Mouse (Mus musculus) heart, embryonic 16.5 days (tissue): ENCODE data around the gene Ufd1. TPM values are rescaled to one million over a fixed set of nuclear protein-coding genes. Genes with fewer than 3 reads are reported as not detected.
A peak's percentile ranks its signal among the peaks of the same experiment; 100 is the strongest.
"Not testable (repeated sequence)": the region's sequence is repeated elsewhere in the genome, so short reads cannot be mapped to it uniquely, and the experiment has no call there.

Source experiments
- ATAC-seq: fragments of 200-750 bp; cut with Nextera tagmentation; replicated peaks from 2 replicates; pipeline ENCODE4 v1.8.0; 2017; ENCODE audit warnings: moderate number of reproducible peaks; ENCODE audit not compliant: insufficient read depth, low FRiP score; ENCODE audit errors: extremely low read depth
- H3K27ac ChIP-seq: fragments of 300-500 bp; sonication (generic); 2 replicates; pipeline ENCODE4 v1.5.1; 2014; ENCODE audit warnings: mild to moderate bottlenecking, low read length, control low read depth, moderate library complexity
- H3K27me3 ChIP-seq: fragments of 300-500 bp; sonication (generic); 2 replicates; pipeline ENCODE4 v1.6.1; 2014; ENCODE audit warnings: low read length, mixed read lengths; ENCODE audit not compliant: control insufficient read depth, insufficient read depth
- H3K36me3 ChIP-seq: fragments of 300-500 bp; sonication (generic); 2 replicates; pipeline ENCODE4 v1.6.1; 2014; ENCODE audit not compliant: control insufficient read depth, insufficient read depth
- H3K4me1 ChIP-seq: fragments of 300-500 bp; sonication (generic); 2 replicates; pipeline ENCODE4 v1.6.1; 2014; ENCODE audit warnings: low read length, mixed read lengths; ENCODE audit not compliant: control insufficient read depth, insufficient read depth
- H3K4me2 ChIP-seq: fragments of 300-500 bp; sonication (generic); 2 replicates; pipeline ENCODE4 v1.6.1; 2014; ENCODE audit warnings: low read depth, mild to moderate bottlenecking, control low read depth, low read length
- H3K4me3 ChIP-seq: fragments of 300-500 bp; sonication (generic); 2 replicates; pipeline ENCODE4 v1.5.1; 2014; ENCODE audit warnings: mild to moderate bottlenecking, control low read depth, low read length
- H3K9ac ChIP-seq: fragments of 300-500 bp; sonication (generic); 2 replicates; pipeline ENCODE4 v1.6.1; 2014; ENCODE audit warnings: low read length, control low read depth
- H3K9me3 ChIP-seq: fragments of 300-500 bp; sonication (generic); replicated peaks from 2 replicates; pipeline ENCODE4 v1.6.1; 2016; ENCODE audit warnings: low read length; ENCODE audit not compliant: control insufficient read depth
- WGBS: fragments of 180-500 bp; shearing (Covaris S2); extraction: QIAGEN DNeasy Blood & Tissue Kit; methylation state at CpG from one replicate; pipeline ENCODE4 v1.1.7; 2014; 5-methylcytosine and 5-hydroxymethylcytosine counted together
- polyA plus RNA-seq: library from polyadenylated mRNA; unstranded; fragments of >200 nt; fragmentation: Nextera tagmentation; extraction: Ambion mirVana; gene quantifications from 2 replicates; pipeline ENCODE4 v1.2.1, GENCODE M21; 2015

The Ufd1 gene
- polyA plus RNA-seq, 1 experiment from 2014 or later = 75.5 TPM

- Histone ChIP-seq H3K36me3 (peaks cover 58% of the 10 kb centered on the region), H3K27me3 (no peaks in the 10 kb centered on the region), H3K27ac (no peak overlapping the region), H3K4me1 (no peaks in the 10 kb centered on the region), H3K4me2 (no peak overlapping the region), H3K4me3 (no peak overlapping the region), H3K9ac (no peak overlapping the region), H3K9me3 (no peaks in the 10 kb centered on the region)
- WGBS = 91% methylated on average over 3 of the region's 3 CpGs
- no peak for ATAC-seq
Observed at GRCm38 (mm10) chr16:18828630-18829029, 17.1 kb downstream of the Ufd1 start.

- peaks cover 62% of the 10 kb centered on the region for H3K36me3 ChIP-seq
- WGBS = 62% methylated on average over 6 of the region's 6 CpGs
Observed at GRCm38 (mm10) chr16:18829102-18829501, 17.5 kb downstream of the Ufd1 start.

GRCm38 (mm10) chr16:18833486-18833885, 21.9 kb downstream of the Ufd1 start:
- no peak overlapping the region for H3K27ac ChIP-seq
- WGBS = 67% methylated on average over 2 of the region's 2 CpGs
- no peak overlapping the region for H3K4me2 ChIP-seq
- H3K36me3 ChIP-seq = peaks cover 31% of the 10 kb centered on the region
- ATAC-seq = no peak
- no peak overlapping the region for H3K4me3 ChIP-seq
- no peaks in the 10 kb centered on the region for H3K27me3 ChIP-seq
- no peaks in the 10 kb centered on the region for H3K9me3 ChIP-seq
- no peak overlapping the region for H3K9ac ChIP-seq
- peaks cover 4% of the 10 kb centered on the region; the same call in 1 of the 2 replicates for H3K4me1 ChIP-seq

More at GRCm38 (mm10) chr16:18829102-18829501, 17.5 kb downstream of the Ufd1 start:
- no peak overlapping the region for H3K4me2 ChIP-seq
- H3K4me3 ChIP-seq = no peak overlapping the region
- no peaks in the 10 kb centered on the region for H3K27me3 ChIP-seq
- H3K9me3 ChIP-seq = no peaks in the 10 kb centered on the region
- H3K9ac ChIP-seq = no peak overlapping the region
- no peak overlapping the region for H3K27ac ChIP-seq
- no peak for ATAC-seq
- H3K4me1 ChIP-seq = no peaks in the 10 kb centered on the region

GRCm38 (mm10) chr16:18836073-18836467, 24.5 kb downstream of the Ufd1 start:
- H3K27ac ChIP-seq = no peak overlapping the region
- peak overlapping the region; percentile 95 for H3K4me3 ChIP-seq
- peaks cover 27% of the 10 kb centered on the region for H3K36me3 ChIP-seq
- H3K9me3 ChIP-seq = no peaks in the 10 kb centered on the region
- no peaks in the 10 kb centered on the region for H3K27me3 ChIP-seq
- 32% methylated on average over 3 of the region's 3 CpGs for WGBS
- ATAC-seq = no peak
- peaks cover 4% of the 10 kb centered on the region; the same call in 1 of the 2 replicates for H3K4me1 ChIP-seq
- H3K4me2 ChIP-seq = peak overlapping the region; percentile 88
- peak overlapping the region; percentile 97; the same call in 1 of the 2 replicates for H3K9ac ChIP-seq

GRCm38 (mm10) chr16:18836468-18837208, 25.1 kb downstream of the Ufd1 start, which contains the start of the genes 2510002D24Rik and Gm28539:
2510002D24Rik (plus strand) TSS chr16:18836578.
Gm28539 (plus strand) TSS chr16:18836584.
- Histone ChIP-seq H3K36me3 (peaks cover 25% of the 10 kb centered on the region), H3K27me3 (no peaks in the 10 kb centered on the region), H3K9ac (peak within 1 kb of the TSS; percentile 97), H3K4me1 (peaks cover 4% of the 10 kb centered on the region; the same call in 1 of the 2 replicates), H3K4me3 (peak within 1 kb of the TSS; percentile 95), H3K9me3 (no peaks in the 10 kb centered on the region), H3K4me2 (peak within 1 kb of the TSS; percentile 88), H3K27ac (peak within 1 kb of the TSS; percentile 55; the same call in 1 of the 2 replicates)
- peak; percentile 96 for ATAC-seq
- WGBS = under 1% methylated on average over 46 of the region's 46 CpGs

- no peaks in the 10 kb centered on the region for H3K9me3 ChIP-seq
- no peak overlapping the region for H3K27ac ChIP-seq
- peaks cover 20% of the 10 kb centered on the region for H3K36me3 ChIP-seq
- no peak for ATAC-seq
- no peaks in the 10 kb centered on the region for H3K27me3 ChIP-seq
- no peak overlapping the region for H3K4me3 ChIP-seq
- H3K4me1 ChIP-seq = peaks cover 4% of the 10 kb centered on the region; the same call in 1 of the 2 replicates
- 87% methylated on average over 4 of the region's 4 CpGs for WGBS
- H3K4me2 ChIP-seq = no peak overlapping the region
- no peak overlapping the region for H3K9ac ChIP-seq
Observed at GRCm38 (mm10) chr16:18838346-18838745, 26.8 kb downstream of the Ufd1 start.

- ATAC-seq = no peak
- 86% methylated on average over 15 of the region's 15 CpGs for WGBS
- no peaks in the 10 kb centered on the region for H3K4me1 ChIP-seq
Observed at GRCm38 (mm10) chr16:18846301-18846820, 34.8 kb downstream of the Ufd1 start.

GRCm38 (mm10) chr16:18849521-18850190, 38.1 kb downstream of the Ufd1 start:
- H3K9ac ChIP-seq, H3K4me3 ChIP-seq, H3K27me3 ChIP-seq, H3K4me2 ChIP-seq, H3K27ac ChIP-seq, H3K4me1 ChIP-seq, H3K36me3 ChIP-seq, H3K9me3 ChIP-seq, ATAC-seq: not testable (repeated sequence)
- WGBS = 93% methylated on average over 15 of the region's 17 CpGs

More at GRCm38 (mm10) chr16:18846301-18846820, 34.8 kb downstream of the Ufd1 start:
- Histone ChIP-seq H3K27ac (no peak overlapping the region), H3K9ac (no peak overlapping the region), H3K4me3 (no peak overlapping the region), H3K9me3 (peaks cover 4% of the 10 kb centered on the region; the same call in 1 of the 2 replicates), H3K27me3 (no peaks in the 10 kb centered on the region), H3K36me3 (no peaks in the 10 kb centered on the region), H3K4me2 (no peak overlapping the region)

GRCm38 (mm10) chr16:18858551-18858950, 47.0 kb downstream of the Ufd1 start:
- no peaks in the 10 kb centered on the region for H3K27me3 ChIP-seq
- H3K4me2 ChIP-seq = no peak overlapping the region
- no peaks in the 10 kb centered on the region for H3K4me1 ChIP-seq
- no peak for ATAC-seq
- no peaks in the 10 kb centered on the region for H3K36me3 ChIP-seq
- H3K4me3 ChIP-seq = no peak overlapping the region
- no peak overlapping the region for H3K27ac ChIP-seq
- no peak overlapping the region for H3K9ac ChIP-seq
- peaks cover 4% of the 10 kb centered on the region for H3K9me3 ChIP-seq
